Mouse (Mus musculus): Measurements from ENCODE around the gene Nr5a1.

The Nr5a1 gene

DNA sequence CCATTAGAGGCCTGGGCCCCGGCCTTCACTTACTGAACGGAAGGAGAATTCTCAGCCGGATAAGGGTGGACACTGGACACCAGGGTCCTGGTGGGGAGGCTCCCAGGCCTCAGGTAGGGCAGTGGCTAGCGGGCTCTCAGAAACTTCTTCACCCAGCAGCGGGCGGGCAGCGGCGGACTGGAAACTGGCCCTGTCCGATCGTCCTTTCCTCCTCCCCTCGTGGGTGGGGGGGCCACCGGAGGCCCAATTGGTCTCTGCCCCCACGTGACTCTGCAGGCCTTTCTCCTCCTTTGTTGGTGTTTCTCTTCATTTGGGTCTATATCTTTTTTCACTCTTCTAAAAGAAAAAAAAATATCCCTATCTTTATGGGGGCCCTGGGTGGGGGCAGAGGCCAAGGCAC is at the start of gene Nr5a1:
Gene Nr5a1, minus strand, starts transcription at position 219 of the 400 bp plus-strand sequence.
- DNase-seq (ENCODE audit: low spot score in 2 of 2), result no peak

GRCm38 (mm10) chr2:38739847-38740246 is 25.5 kb upstream of the Nr5a1 start:
- no peak for DNase-seq (ENCODE audit: low spot score in 2 of 2)

- DNase-seq (ENCODE audit: low spot score in 2 of 2), result peak; percentile 56 to 74
Measured at GRCm38 (mm10) chr2:38739410-38739809, 25.1 kb upstream of the Nr5a1 start.

- no peak for DNase-seq (ENCODE audit: low spot score in 2 of 2)
Measured at GRCm38 (mm10) chr2:38738601-38739301, 24.4 kb upstream of the Nr5a1 start.

- DNase-seq (ENCODE audit: low spot score in 2 of 2), result no peak
Measured at GRCm38 (mm10) chr2:38735740-38736139, 21.4 kb upstream of the Nr5a1 start.

DNA sequence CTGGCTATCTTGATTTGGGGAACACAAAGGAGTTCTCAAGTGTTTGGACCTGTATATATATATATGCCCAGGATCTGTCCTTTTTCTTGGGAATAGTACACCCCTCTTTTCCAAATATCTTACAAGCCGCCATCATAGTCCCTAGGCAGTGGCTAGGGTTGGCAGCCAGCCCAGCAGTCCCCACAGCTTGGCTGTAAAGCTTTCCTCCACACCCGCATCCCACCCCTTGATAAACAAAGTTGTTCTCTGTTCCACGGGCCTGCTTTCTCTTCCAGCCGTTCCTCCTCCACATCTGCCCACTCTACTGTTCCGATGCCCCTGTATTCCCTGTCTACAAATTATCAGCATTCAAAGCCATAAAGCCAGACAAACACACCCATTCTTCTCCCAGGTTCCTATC is 20.4 kb upstream of the Nr5a1 start:
- no peak for DNase-seq (ENCODE audit: low spot score in 2 of 2)

- no peak for DNase-seq (ENCODE audit: low spot score in 2 of 2)
Measured at GRCm38 (mm10) chr2:38730331-38730827, 16.0 kb upstream of the Nr5a1 start.

- no peak for DNase-seq (ENCODE audit: low spot score in 2 of 2)
Measured at GRCm38 (mm10) chr2:38725427-38725826, 11.1 kb upstream of the Nr5a1 start.

DNA sequence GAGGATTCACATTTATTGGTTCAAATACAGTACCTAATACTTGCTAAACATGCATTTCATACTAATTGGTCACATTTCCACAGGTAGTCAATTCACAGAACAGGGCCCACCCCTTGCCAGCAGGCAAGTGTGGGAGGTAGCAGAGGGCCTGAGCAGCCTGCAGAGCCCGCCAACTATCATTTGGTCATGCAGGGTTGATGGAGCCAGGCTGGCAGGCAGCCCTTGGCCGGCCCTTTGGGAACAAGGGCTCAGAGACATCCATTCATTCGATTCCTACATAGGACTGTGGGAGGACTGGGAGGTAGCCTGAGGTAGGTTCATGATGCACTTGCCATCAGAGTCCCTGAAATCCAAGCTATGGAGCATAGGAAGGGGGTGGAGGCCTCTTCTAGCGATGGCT is 9.0 kb upstream of the Nr5a1 start:
- no peak for DNase-seq (ENCODE audit: low spot score in 2 of 2)

DNA sequence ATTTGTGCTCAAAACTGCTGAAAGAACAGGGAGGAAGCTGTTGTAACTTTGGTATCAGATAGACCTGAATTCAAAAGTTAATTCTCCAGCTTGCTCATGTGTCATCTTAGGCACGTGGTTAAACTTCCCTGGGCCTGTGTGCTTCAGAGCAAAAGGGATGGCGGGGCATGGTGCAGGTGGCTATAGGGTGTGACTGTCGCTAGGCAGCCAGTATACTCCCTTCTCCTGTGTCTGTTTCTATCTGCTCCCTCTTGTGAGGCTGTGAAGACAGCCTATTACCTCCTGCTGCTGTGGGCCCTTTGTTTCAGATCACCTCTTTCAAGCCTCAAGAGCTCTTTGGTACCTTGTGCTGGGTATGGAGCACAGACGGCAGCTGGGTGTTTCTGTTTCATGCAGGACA is 7.7 kb upstream of the Nr5a1 start:
- DNase-seq (ENCODE audit: low spot score in 2 of 2), result no peak

GRCm38 (mm10) chr2:38720661-38721060 is 6.3 kb upstream of the Nr5a1 start:
- DNase-seq (ENCODE audit: low spot score in 2 of 2), result no peak

- no peak for DNase-seq (ENCODE audit: low spot score in 2 of 2)
Measured at GRCm38 (mm10) chr2:38719354-38719753, 5.0 kb upstream of the Nr5a1 start.

- no peak for DNase-seq (ENCODE audit: low spot score in 2 of 2)
Measured at GRCm38 (mm10) chr2:38718676-38719075, 4.3 kb upstream of the Nr5a1 start.

DNA sequence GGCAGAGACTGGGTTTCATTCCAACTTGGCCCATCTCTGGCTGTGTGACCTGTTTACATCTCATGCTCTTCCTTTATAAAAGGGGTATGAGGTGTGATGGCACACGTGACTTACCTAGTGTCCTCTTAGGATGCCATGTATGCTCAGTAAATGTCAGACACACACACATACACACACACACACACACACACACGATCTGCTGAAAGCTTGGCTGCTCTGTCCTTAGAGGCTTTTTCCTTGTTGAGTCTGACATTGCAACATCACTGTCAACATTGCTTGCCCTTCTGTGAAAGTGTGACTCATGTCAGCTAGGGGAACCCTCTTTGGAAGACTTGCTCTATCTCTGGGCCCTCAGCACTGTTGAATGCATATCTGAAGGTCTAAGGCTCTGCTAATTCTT is 3.1 kb upstream of the Nr5a1 start:
- no peak for DNase-seq (ENCODE audit: low spot score in 2 of 2)

- DNase-seq (ENCODE audit: low spot score in 2 of 2), result no peak
Measured at GRCm38 (mm10) chr2:38713596-38713995, 746 bp downstream of the Nr5a1 start.

- DNase-seq (ENCODE audit: low spot score in 2 of 2), result no peak
Measured at GRCm38 (mm10) chr2:38712769-38713125, 1.6 kb downstream of the Nr5a1 start.

DNA sequence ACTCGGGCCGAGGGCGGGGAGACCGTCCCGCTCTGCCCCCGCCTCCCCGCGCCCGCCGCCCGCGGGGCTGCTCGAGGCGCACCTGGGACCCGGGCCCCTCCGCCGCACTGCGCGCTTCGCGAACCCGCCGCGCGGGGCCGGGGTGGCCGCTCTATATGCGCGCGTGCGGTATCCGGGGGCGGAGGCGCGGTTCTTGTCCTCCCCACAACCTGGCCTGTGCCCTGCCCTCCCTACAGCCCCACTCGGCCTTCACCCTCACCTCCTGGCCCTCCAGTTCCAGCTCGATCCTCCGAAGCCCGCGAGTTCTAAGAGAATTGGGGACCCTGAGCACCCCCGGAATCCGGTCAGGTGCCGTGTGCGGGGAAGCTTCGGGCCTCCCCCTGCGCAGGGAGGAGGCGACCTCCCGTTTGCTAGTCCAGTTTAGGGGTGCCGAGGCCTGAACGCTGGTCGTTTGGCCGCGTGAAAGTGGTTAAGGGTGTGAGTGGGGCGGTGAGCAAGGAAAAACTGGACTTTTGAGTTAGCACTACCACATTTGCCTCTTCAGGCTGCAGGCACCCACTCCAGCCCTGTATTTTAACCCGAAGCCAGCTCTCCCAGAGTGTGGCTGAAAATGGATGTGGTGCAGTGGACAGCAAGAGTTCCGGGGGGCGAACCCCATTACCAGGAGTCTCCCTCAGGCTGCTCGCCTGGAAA is 2.1 kb downstream of the Nr5a1 start:
- no peak for DNase-seq (ENCODE audit: low spot score in 2 of 2)

DNA sequence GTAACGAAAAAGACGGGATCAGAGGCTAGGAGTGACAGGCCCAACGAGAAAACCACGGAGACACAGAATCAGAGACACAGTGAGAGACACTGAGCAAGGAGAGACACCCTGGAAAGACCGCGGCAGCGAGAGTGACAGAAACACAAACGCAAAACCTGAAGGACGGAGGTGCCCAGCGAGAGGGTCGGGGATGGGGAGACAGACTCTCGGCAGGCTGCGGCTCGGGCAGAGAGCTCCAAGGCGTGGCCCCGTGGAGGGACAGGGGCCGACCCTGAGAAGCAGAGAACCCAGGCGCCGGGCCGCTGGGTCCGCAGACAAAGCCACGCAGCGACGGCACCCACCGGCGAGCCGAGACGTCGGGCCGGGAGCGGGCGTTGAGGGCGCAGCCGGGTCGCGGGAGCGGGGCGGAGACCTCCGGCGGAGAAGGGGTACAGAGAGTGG is 2.9 kb downstream of the Nr5a1 start:
- no peak for DNase-seq (ENCODE audit: low spot score in 2 of 2)

DNA sequence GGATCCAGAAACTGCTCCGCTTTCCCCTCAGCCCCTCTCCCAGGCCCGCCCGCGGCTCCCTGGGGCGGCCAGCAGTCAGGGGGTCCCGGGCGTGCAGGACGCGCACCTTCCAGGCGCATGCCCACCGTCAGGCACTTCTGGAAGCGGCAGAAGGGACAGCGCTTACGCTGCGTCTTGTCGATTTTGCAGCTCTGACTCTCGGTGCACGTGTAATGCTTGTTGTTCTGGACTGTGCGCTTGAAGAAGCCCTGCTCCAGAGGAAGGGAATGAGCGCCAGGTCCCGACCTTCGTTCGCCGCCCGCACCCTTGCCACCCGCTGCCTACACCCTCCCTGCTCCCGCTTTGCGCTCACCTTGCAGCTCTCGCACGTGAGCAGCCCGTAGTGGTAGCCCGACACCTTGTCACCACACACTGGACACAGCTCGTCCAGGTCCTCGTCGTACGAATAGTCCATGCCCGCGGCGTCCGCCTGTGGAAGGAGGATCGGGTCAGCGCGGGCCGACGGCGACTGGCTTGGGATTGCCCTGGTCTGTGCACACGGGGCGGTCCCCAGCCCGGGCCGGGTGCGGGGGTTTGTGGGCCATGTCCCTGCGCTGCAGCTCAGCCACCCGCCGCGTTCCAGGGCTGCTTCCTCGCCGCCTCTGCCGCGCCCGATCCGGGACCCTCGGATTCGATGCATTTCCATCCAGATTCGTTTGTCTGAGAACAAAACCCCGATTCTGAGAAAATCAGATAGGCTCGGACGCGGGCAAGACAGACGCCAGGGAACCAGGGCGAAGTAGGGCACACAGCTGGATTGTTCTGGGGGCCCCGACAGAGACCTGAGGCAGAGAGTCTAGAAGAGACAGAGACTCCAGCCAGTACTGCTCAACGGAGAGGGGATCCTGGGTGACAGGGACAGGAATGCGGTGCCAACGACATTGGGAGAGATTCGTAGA is 3.8 kb downstream of the Nr5a1 start:
- DNase-seq (ENCODE audit: low spot score in 2 of 2), result peak; percentile 11 to 25

DNA sequence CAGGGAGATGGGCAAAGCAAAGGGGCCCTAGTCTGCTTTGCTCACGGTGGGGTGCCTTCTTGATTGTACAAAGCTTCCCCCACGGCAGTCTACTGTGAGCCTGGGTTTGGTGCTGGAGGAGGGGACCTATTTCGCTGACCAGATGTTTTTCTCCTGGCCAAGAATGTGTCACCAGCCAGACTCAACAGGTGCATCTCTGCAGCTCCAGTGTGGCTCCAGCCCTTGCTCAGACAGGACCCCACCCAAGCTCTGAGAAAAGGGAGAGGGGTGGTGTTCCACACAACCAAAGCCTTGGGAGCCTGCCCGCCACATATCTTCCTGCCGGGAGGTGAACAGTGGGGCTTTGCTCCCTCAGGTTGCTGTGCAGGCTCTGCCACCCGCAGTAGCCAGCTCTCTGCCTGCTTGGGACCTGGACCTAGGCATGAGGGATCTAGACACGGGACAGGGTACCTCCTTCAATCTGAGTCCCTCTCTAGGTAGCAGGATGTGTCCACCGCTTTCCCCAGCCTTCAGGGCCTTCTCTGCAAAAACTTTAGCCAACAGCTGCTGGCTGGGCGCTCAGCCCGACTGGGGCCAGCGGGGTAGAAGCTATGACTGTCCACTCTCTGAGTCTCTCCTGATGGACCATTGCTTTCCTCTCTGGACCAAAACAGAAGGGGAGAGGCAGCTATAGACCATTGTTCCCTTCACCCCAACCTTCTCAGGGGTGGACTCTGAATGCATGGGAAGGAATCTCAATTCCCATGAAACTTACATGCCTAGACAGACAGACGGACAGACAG is 5.2 kb downstream of the Nr5a1 start:
- DNase-seq (ENCODE audit: low spot score in 2 of 2), result no peak

DNA sequence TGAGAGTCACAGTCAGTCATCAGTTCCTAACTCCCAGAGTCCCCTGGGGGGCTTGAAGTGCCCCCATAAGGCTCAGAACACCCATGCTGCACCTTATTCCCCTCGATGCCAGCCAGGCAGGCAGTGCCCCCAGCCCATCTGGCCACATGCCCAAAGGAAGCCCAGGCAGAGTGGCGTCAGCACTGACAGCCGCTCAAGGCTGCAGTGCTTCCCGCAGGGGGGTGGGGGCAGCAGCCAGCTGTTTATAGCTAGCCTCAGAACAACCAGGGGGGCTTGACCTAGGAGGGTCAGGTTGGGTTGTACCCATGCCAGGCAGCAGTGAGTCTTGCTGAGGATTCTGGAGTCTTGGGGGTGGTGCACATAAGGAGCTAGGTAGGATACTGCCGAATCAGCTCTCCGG is 7.7 kb downstream of the Nr5a1 start:
- no peak for DNase-seq (ENCODE audit: low spot score in 2 of 2)

Measured in frontal cortex, postnatal 25 days (tissue).